Mouse (Mus musculus) macrophage (primary cell): ENCODE measurements around the gene Pepd. TPM values are rescaled to one million over a fixed set of nuclear protein-coding genes. Genes with fewer than 3 reads are reported as not detected.

ENCODE experiments used
- H3K27ac ChIP-seq: fragments of 350-480 bp; formaldehyde crosslinking; 2 replicates; pipeline ENCODE4 v1.9.0; 2021
- H3K36me3 ChIP-seq: fragments of 350-480 bp; formaldehyde crosslinking; 2 replicates; pipeline ENCODE4 v1.9.0; 2021; ENCODE audit errors: inconsistent target
- H3K4me3 ChIP-seq: fragments of 350-480 bp; formaldehyde crosslinking; 2 replicates; pipeline ENCODE4 v1.9.0; 2021; ENCODE audit errors: inconsistent target
- H3K79me2 ChIP-seq: fragments of 350-480 bp; formaldehyde crosslinking; 2 replicates; pipeline ENCODE4 v1.9.0; 2021; ENCODE audit errors: inconsistent target
- WGBS: methylation state at CpG from one replicate; pipeline ENCODE4 v1.1.7; 2026; ENCODE audit warnings: inconsistent platforms; ENCODE audit not compliant: missing documents; 5-methylcytosine and 5-hydroxymethylcytosine counted together
- polyA plus RNA-seq: library from polyadenylated mRNA; stranded (reverse); fragments of 250-400 nt; gene quantifications from 3 replicates; pipeline ENCODE4 v1.2.4, GENCODE M21; 2018; ENCODE audit warnings: inconsistent platforms

Pepd gene
- polyA plus RNA-seq, 1 experiment from 2014 or later, result 61.8 TPM

GRCm38 (mm10) chr7:35015252-35015651 lies 103.1 kb downstream of the Pepd start:
- peaks cover 7% of the 10 kb centered on the region; the same call in 1 of the 2 replicates for H3K36me3 ChIP-seq
- no peak overlapping the region for H3K27ac ChIP-seq
- no peaks in the 10 kb centered on the region for H3K79me2 ChIP-seq
- 96% methylated on average over 2 of the region's 2 CpGs for WGBS
- H3K4me3 ChIP-seq, result no peak overlapping the region

GRCm38 (mm10) chr7:35021365-35021764 lies 109.2 kb downstream of the Pepd start:
- Histone ChIP-seq H3K79me2 (no peaks in the 10 kb centered on the region), H3K4me3 (no peak overlapping the region), H3K36me3 (peaks cover 36% of the 10 kb centered on the region), H3K27ac (no peak overlapping the region)
- 93% methylated on average over 10 of the region's 10 CpGs for WGBS

- WGBS, result 91% methylated on average over 4 of the region's 4 CpGs
- Histone ChIP-seq H3K36me3 (peaks cover 36% of the 10 kb centered on the region), H3K27ac (no peak overlapping the region), H3K4me3 (no peak overlapping the region), H3K79me2 (no peaks in the 10 kb centered on the region; the same call in 1 of the 2 replicates)
Measured at GRCm38 (mm10) chr7:35023251-35023650, 111.1 kb downstream of the Pepd start.

GRCm38 (mm10) chr7:35024426-35024825 lies 112.2 kb downstream of the Pepd start:
- H3K36me3 ChIP-seq, result peaks cover 36% of the 10 kb centered on the region
- no peaks in the 10 kb centered on the region; the same call in 1 of the 2 replicates for H3K79me2 ChIP-seq
- no peak overlapping the region for H3K27ac ChIP-seq
- no peak overlapping the region for H3K4me3 ChIP-seq
- WGBS, result 75% methylated on average over 1 of the region's 1 CpGs

- no peak overlapping the region for H3K4me3 ChIP-seq
- H3K27ac ChIP-seq, result peak overlapping the region; percentile 92; the same call in 1 of the 2 replicates
- peaks cover 25% of the 10 kb centered on the region for H3K36me3 ChIP-seq
- no peaks in the 10 kb centered on the region; the same call in 1 of the 2 replicates for H3K79me2 ChIP-seq
- 60% methylated on average over 5 of the region's 5 CpGs for WGBS
Measured at GRCm38 (mm10) chr7:35025409-35026275, 113.5 kb downstream of the Pepd start.

GRCm38 (mm10) chr7:35026276-35026630 lies 114.1 kb downstream of the Pepd start:
- H3K79me2 ChIP-seq, result no peaks in the 10 kb centered on the region; the same call in 1 of the 2 replicates
- H3K36me3 ChIP-seq, result peaks cover 22% of the 10 kb centered on the region
- 90% methylated on average over 3 of the region's 4 CpGs for WGBS
- no peak overlapping the region for H3K4me3 ChIP-seq
- peak overlapping the region; percentile 92 for H3K27ac ChIP-seq

- Histone ChIP-seq H3K36me3 (peaks cover 22% of the 10 kb centered on the region; the same call in 1 of the 2 replicates), H3K27ac (peak overlapping the region; percentile 92), H3K4me3 (no peak overlapping the region), H3K79me2 (no peaks in the 10 kb centered on the region; the same call in 1 of the 2 replicates)
- 60% methylated on average over 3 of the region's 3 CpGs for WGBS
Measured at GRCm38 (mm10) chr7:35026838-35027291, 114.7 kb downstream of the Pepd start.

- H3K27ac ChIP-seq, result peak overlapping the region; percentile 92
- WGBS, result 90% methylated on average over 9 of the region's 9 CpGs
- peaks cover 22% of the 10 kb centered on the region for H3K36me3 ChIP-seq
- no peak overlapping the region for H3K4me3 ChIP-seq
- H3K79me2 ChIP-seq, result no peaks in the 10 kb centered on the region; the same call in 1 of the 2 replicates
Measured at GRCm38 (mm10) chr7:35027801-35028420, 115.7 kb downstream of the Pepd start.

GRCm38 (mm10) chr7:35028559-35028958 lies 116.4 kb downstream of the Pepd start:
- 2% methylated on average over 16 of the region's 16 CpGs for WGBS
- no peaks in the 10 kb centered on the region; the same call in 1 of the 2 replicates for H3K79me2 ChIP-seq
- H3K27ac ChIP-seq, result peak overlapping the region; percentile 92
- H3K36me3 ChIP-seq, result peaks cover 22% of the 10 kb centered on the region
- no peak overlapping the region for H3K4me3 ChIP-seq

- Histone ChIP-seq H3K36me3 (peaks cover 22% of the 10 kb centered on the region), H3K27ac (peak overlapping the region; percentile 92), H3K79me2 (no peaks in the 10 kb centered on the region; the same call in 1 of the 2 replicates), H3K4me3 (no peak overlapping the region)
- WGBS, result 90% methylated on average over 5 of the region's 5 CpGs
Measured at GRCm38 (mm10) chr7:35029228-35029627, 117.0 kb downstream of the Pepd start.

- H3K36me3 ChIP-seq, result peaks cover 25% of the 10 kb centered on the region
- WGBS, result 100% methylated on average over 3 of the region's 3 CpGs
- no peak overlapping the region for H3K4me3 ChIP-seq
- H3K79me2 ChIP-seq, result no peaks in the 10 kb centered on the region; the same call in 1 of the 2 replicates
- H3K27ac ChIP-seq, result peak overlapping the region; percentile 92; the same call in 1 of the 2 replicates
Measured at GRCm38 (mm10) chr7:35029648-35030047, 117.5 kb downstream of the Pepd start.

- H3K27ac ChIP-seq, result no peak overlapping the region
- no peak overlapping the region for H3K4me3 ChIP-seq
- peaks cover 34% of the 10 kb centered on the region for H3K36me3 ChIP-seq
- H3K79me2 ChIP-seq, result no peaks in the 10 kb centered on the region; the same call in 1 of the 2 replicates
- WGBS, result 94% methylated on average over 3 of the region's 6 CpGs
Measured at GRCm38 (mm10) chr7:35030567-35030966, 118.4 kb downstream of the Pepd start.

GRCm38 (mm10) chr7:35035141-35035553 lies 123.0 kb downstream of the Pepd start:
- Histone ChIP-seq H3K4me3 (no peak overlapping the region), H3K79me2 (no peaks in the 10 kb centered on the region; the same call in 1 of the 2 replicates), H3K27ac (no peak overlapping the region), H3K36me3 (peaks cover 34% of the 10 kb centered on the region)
- 85% methylated on average over 6 of the region's 6 CpGs for WGBS

GRCm38 (mm10) chr7:35035565-35035964 lies 123.4 kb downstream of the Pepd start:
- Histone ChIP-seq H3K27ac (no peak overlapping the region), H3K4me3 (no peak overlapping the region), H3K36me3 (peaks cover 37% of the 10 kb centered on the region), H3K79me2 (no peaks in the 10 kb centered on the region; the same call in 1 of the 2 replicates)
- 88% methylated on average over 4 of the region's 4 CpGs for WGBS
